In genomic region chr11:85687816-85688439, GRCm38 (mm10) we compare ENCODE assay signal across 13 mouse cellular contexts.
"Had no signal": no experiment of that assay in that cellular context is flagged by ENCODE, and none has a peak within 500 bp of the region (broad histone marks: within the 10 kb centered on the region; RNA-seq: fewer than 3 reads in every experiment).

No protein-coding gene starts in this region.

- H3K9me3 ChIP-seq: limb, embryonic 10.5 days; liver, embryonic 12.5 days; midbrain, embryonic 10.5 days; neural tube, embryonic 15.5 days had no signal

- H3K4me3 ChIP-seq: left cerebral cortex, adult 2 months; limb, embryonic 10.5 days; liver, embryonic 12.5 days; midbrain, embryonic 10.5 days; myocyte; neural tube, embryonic 15.5 days had no signal

- H3K27me3 ChIP-seq: neural tube, embryonic 15.5 days had no signal

- DNase-seq: kidney, adult 18-20 months; kidney, postnatal 14 days; midbrain, embryonic 14.5 days; right cerebral cortex, adult 18-20 months; right cerebral cortex, postnatal 25 days; thymus, adult 18-20 months; thymus, postnatal 14 days had no signal

- H3K9ac ChIP-seq: liver, embryonic 12.5 days; neural tube, embryonic 15.5 days had no signal

- H3K4me2 ChIP-seq: liver, embryonic 12.5 days; neural tube, embryonic 15.5 days had no signal

- H3K27ac ChIP-seq: left cerebral cortex, adult 2 months; limb, embryonic 10.5 days; liver, embryonic 12.5 days; midbrain, embryonic 10.5 days; neural tube, embryonic 15.5 days had no signal

- H3K4me1 ChIP-seq: neural tube, embryonic 15.5 days had no signal

- ATAC-seq: liver, embryonic 12.5 days had no signal

- H3K36me3 ChIP-seq: limb, embryonic 10.5 days; liver, embryonic 12.5 days; midbrain, embryonic 10.5 days; neural tube, embryonic 15.5 days had no signal
